Mouse (Mus musculus) thymus, adult 2 months (tissue): ENCODE measurements at regions not wholly inside any gene's neighbourhood (a gene's known extent, or its start where the extent isn't known, plus 50 kb on each side); places are given as distances from the start of the nearest gene placed in this dataset.
"Not testable (repeated sequence)": the region's sequence is repeated elsewhere in the genome, so short reads cannot be mapped to it uniquely, and the experiment has no call there.

Experiments
- DNase-seq: peaks from one replicate; pipeline ENCODE4 v3.0.0; 2021
- H3K27ac ChIP-seq: fragments of 200-500 bp; 2 replicates; pipeline ENCODE4 v1.5.1; 2012; ENCODE audit warnings: low read length, control low read depth; ENCODE audit not compliant: control insufficient read depth, insufficient read depth
- H3K27me3 ChIP-seq: fragments of 200-500 bp; 2 replicates; pipeline ENCODE4 v1.6.1; 2012; ENCODE audit warnings: mild to moderate bottlenecking, low read length, moderate library complexity, mixed read lengths; ENCODE audit not compliant: control insufficient read depth, insufficient read depth
- H3K36me3 ChIP-seq: fragments of 200-500 bp; 2 replicates; pipeline ENCODE4 v1.6.1; 2012; ENCODE audit warnings: mild to moderate bottlenecking, low read length, moderate library complexity; ENCODE audit not compliant: control insufficient read depth, insufficient read depth
- H3K4me1 ChIP-seq: fragments of 200-500 bp; replicated peaks from 2 replicates; pipeline ENCODE4 v1.6.1; 2012; ENCODE audit warnings: low read length; ENCODE audit not compliant: control insufficient read depth, insufficient read depth
- H3K4me3 ChIP-seq: fragments of 200-500 bp; 2 replicates; pipeline ENCODE4 v1.5.1; 2012; ENCODE audit warnings: mild to moderate bottlenecking, low read length, control low read depth, moderate library complexity; ENCODE audit not compliant: control insufficient read depth, insufficient read depth
- CTCF ChIP-seq: fragments of 200-500 bp; IDR thresholded peaks from 2 replicates; pipeline ENCODE4 v1.5.1; 2012; ENCODE audit warnings: mild to moderate bottlenecking, control low read depth, low read length, moderate library complexity, borderline replicate concordance; ENCODE audit not compliant: control insufficient read depth, poor library complexity, insufficient read depth; ENCODE audit errors: extremely low read depth
- POLR2A ChIP-seq: fragments of 200-500 bp; IDR thresholded peaks from 2 replicates; pipeline ENCODE4 v1.6.1; 2012; ENCODE audit warnings: mild to moderate bottlenecking, low read length, control low read depth, moderate library complexity; ENCODE audit not compliant: control insufficient read depth, poor library complexity, insufficient read depth; ENCODE audit errors: extremely low read depth
- WGBS: fragments of 180-500 bp; shearing (Covaris S2); methylation state at CpG from one replicate; pipeline ENCODE4 v1.1.7; 2018; 5-methylcytosine and 5-hydroxymethylcytosine counted together

GRCm38 (mm10) chr10:19505979-19506378, 85.8 kb upstream of the Ifngr1 start:
- Histone ChIP-seq H3K36me3 (no peaks in the 10 kb centered on the region), H3K27me3 (no peaks in the 10 kb centered on the region), H3K4me1 (peaks cover 18% of the 10 kb centered on the region), H3K4me3 (no peak overlapping the region), H3K27ac (no peak overlapping the region; the same call in 1 of the 2 replicates)
- no peak for DNase-seq
- 21% methylated on average over 6 of the region's 6 CpGs for WGBS
- no peak for TF ChIP-seq CTCF
- TF ChIP-seq POLR2A, result no peak

DNA sequence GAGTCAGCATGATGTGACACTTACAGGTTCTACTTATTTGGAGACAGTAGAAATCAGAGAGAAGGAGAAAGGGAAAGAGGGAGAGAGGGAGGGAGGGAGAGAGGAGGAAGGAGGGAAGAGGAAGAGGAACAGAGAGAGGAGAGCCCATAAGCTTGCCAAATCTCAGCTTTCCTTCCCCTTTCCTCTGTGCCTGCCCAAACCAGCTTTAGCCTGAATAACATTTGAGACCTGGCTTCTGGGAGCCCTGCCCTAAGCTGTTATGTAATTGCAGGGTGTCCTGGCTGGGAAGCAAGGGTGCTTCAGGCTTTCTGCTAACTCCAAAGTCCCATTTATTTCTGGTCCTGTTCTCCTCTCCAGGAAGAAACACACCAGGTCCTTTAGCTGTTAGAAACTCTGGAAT, 85.3 kb upstream of the Ifngr1 start:
- Histone ChIP-seq H3K36me3 (no peaks in the 10 kb centered on the region), H3K27me3 (no peaks in the 10 kb centered on the region), H3K27ac (no peak overlapping the region), H3K4me1 (peaks cover 18% of the 10 kb centered on the region), H3K4me3 (no peak overlapping the region)
- TF ChIP-seq POLR2A (no peak), CTCF (no peak)
- DNase-seq, result no peak

DNA sequence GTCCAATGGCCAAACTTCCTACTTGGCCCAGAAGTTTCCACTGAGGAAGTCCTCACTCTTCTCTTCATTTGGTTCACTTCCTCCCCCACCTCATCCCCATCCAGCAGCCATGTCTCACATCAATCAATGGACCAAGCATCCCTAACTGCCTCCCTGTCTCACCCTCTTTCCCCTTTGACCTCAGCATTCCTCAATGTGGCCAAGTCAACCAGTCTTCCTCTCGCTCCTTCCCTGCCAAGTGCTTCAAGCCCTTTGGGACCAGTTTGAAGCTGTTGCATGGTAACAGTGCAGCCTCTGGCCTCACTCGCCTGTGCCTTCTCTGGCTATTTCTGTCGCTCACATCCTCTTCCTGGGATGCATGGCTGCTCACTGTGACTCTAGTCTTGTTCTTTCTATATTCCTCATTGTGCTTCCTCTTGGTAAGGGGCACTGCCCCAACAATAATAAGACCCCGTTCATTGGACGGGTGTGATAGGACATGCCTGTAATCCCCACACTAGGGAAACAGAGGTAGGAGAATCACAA, 83.5 kb upstream of the Ifngr1 start:
- no peak overlapping the region for H3K4me3 ChIP-seq
- no peak for DNase-seq
- no peaks in the 10 kb centered on the region for H3K36me3 ChIP-seq
- peaks cover 18% of the 10 kb centered on the region for H3K4me1 ChIP-seq
- no peak overlapping the region for H3K27ac ChIP-seq
- TF ChIP-seq CTCF (no peak), POLR2A (no peak)
- 95% methylated on average over 5 of the region's 5 CpGs for WGBS
- no peaks in the 10 kb centered on the region for H3K27me3 ChIP-seq

GRCm38 (mm10) chr10:19510047-19510446, 81.7 kb upstream of the Ifngr1 start:
- Histone ChIP-seq H3K4me3 (no peak overlapping the region), H3K27ac (no peak overlapping the region), H3K4me1 (peaks cover 9% of the 10 kb centered on the region), H3K27me3 (no peaks in the 10 kb centered on the region), H3K36me3 (no peaks in the 10 kb centered on the region)
- TF ChIP-seq POLR2A (no peak), CTCF (no peak)
- no peak for DNase-seq
- WGBS, result 95% methylated on average over 10 of the region's 10 CpGs

DNA sequence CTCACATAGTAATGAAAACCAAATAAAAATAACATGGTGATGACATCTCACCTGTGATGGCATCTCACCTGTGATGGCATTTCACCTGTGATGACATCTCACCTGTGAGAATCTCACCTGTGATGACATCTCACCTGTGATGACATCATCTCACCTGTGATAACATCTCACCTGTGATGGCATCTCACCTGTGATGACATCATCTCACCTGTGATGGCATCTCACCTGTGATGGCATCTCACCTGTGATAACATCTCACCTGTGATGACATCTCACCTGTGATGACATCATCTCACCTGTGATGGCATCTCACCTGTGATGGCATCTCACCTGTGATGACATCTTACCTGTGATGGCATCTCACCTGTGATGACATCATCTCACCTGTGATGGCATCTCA, 77.4 kb upstream of the Ifngr1 start:
- H3K4me3 ChIP-seq, H3K36me3 ChIP-seq, H3K27me3 ChIP-seq, H3K27ac ChIP-seq, DNase-seq, H3K4me1 ChIP-seq: not testable (repeated sequence)

DNA sequence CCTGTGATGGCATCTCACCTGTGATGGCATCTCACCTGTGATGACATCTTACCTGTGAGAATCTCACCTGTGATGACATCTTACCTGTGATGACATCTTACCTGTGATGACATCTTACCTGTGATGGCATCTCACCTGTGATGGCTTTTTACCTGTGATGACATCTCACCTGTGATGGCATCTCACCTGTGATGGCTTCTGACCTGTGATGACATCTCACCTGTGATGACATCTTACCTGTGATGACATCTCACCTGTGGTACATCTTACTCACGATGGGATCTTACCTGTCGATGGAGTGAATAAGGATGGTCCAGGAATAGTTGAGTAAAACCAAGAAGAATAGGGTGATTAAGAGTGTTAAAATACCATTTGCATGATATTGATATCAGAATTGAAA, 76.9 kb upstream of the Ifngr1 start:
- peaks cover 3% of the 10 kb centered on the region for H3K4me1 ChIP-seq
- no peak for TF ChIP-seq CTCF
- TF ChIP-seq POLR2A, result no peak
- WGBS, result 98% methylated on average over 2 of the region's 2 CpGs
- H3K27ac ChIP-seq, result no peak overlapping the region
- no peak for DNase-seq
- H3K4me3 ChIP-seq, result no peak overlapping the region
- no peaks in the 10 kb centered on the region for H3K36me3 ChIP-seq
- no peaks in the 10 kb centered on the region for H3K27me3 ChIP-seq

- over 99% methylated on average over 3 of the region's 3 CpGs for WGBS
- Histone ChIP-seq H3K27ac (no peak overlapping the region), H3K36me3 (no peaks in the 10 kb centered on the region), H3K4me3 (no peak overlapping the region), H3K4me1 (peaks cover 3% of the 10 kb centered on the region), H3K27me3 (no peaks in the 10 kb centered on the region)
- no peak for TF ChIP-seq CTCF
- TF ChIP-seq POLR2A, result no peak
- no peak for DNase-seq
These were observed 75.7 kb upstream of the Ifngr1 start for GRCm38 (mm10) chr10:19516011-19516410.
